Mouse (Mus musculus) kidney, adult 8-10 months (tissue): ENCODE data around the gene Aldh4a1.
A peak's percentile ranks its signal among the peaks of the same experiment; 100 is the strongest.

ENCODE experiments used
- DNase-seq, 2 experiments: peaks; one replicate each; pipeline ENCODE4 v3.0.0; 2022

Aldh4a1 gene

DNA sequence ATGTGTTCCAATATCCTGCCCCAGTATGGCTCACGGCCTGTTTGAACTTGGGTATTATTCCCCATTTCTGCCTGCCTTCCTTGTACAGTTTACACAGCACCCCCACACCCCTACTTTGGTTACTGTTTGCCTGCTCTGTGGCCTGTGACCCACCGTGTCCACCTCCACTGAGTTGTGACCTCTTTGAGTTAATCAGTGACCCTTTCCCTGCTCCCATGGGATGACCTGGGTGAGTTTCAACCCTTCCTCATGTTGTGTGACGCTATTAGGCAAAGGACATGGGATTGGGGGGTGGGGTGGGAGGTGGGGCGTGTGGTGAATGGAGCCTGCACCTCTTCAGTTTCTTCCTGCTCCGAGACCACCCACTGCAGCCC, 1.4 kb downstream of the Aldh4a1 start:
- peak; percentile 82 to 88 for DNase-seq

- DNase-seq = peak; percentile 86 to 89
Observed at GRCm38 (mm10) chr4:139624706-139625105, 2.0 kb downstream of the Aldh4a1 start.

- DNase-seq = no peak
Observed at GRCm38 (mm10) chr4:139627361-139627760, 4.7 kb downstream of the Aldh4a1 start.

GRCm38 (mm10) chr4:139630171-139630570, 7.5 kb downstream of the Aldh4a1 start:
- DNase-seq = peak; percentile 90 to 91

DNA sequence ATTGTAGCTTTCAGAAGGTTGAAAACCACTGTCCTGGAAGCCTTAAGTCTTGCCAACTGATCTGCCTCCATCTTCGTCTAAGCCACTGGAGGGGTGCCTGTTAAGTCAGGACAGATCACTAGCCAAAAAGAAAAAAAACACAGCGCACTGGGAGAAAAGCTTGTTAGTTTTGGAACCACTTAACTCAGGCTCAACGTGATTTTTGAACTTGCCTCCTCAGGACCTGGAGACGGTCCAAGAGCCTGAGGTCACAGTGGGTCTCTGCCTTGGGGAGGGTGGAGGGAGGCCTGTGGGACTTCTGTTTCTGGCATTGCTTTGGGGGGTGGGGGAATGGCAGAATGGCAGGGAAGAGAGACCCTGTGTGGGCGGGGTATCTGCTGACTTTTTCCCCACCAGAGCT, 8.5 kb downstream of the Aldh4a1 start:
- DNase-seq = peak; percentile 56 to 57

GRCm38 (mm10) chr4:139631569-139632253, 9.0 kb downstream of the Aldh4a1 start:
- DNase-seq = peak in 1 of 2 experiments; percentile 42

GRCm38 (mm10) chr4:139632254-139632580, 9.6 kb downstream of the Aldh4a1 start:
- peak; percentile 55 to 67 for DNase-seq

DNA sequence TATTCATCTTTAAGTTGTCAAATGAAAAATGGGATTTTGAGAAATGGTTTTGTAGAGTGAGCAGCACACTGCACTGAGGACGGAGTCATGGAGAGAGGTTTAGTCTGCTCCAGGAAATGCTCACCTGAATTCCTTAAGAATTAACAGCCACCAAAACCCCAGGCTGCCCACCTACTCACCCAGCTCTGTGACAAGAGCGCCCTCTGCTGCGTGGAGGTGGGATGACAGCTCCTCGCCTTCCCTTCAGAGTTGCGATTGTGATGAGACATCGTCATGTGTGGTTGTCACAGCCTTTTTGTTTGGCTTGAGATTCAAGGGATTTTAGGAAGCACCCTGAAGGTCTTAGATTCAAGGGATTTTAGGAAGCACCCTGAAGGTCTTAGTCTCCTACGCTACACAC, 13.7 kb downstream of the Aldh4a1 start:
- DNase-seq = peak in 1 of 2 experiments; percentile 62

DNA sequence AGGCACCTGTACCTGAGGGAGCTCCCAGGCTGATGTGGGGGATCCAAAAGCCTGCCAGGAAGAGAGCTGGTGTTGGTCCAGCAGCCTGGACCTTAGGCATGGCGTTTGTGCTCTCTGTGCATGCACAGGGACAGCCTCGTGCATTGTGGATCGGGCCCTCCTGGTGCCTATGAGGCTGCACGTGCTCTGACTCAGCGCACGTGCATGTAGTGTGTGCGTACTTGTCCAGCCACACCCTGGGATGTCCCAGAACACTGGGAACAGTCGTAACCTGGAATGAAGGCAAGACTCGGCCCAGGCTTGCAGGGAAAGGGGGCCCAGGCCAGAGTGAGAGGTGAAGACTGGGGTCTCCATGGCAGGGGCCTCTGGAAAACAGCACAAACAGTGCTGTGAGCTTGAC, 15.2 kb downstream of the Aldh4a1 start:
- no peak for DNase-seq

GRCm38 (mm10) chr4:139638356-139638755, 15.7 kb downstream of the Aldh4a1 start:
- DNase-seq = no peak

GRCm38 (mm10) chr4:139639801-139640200, 17.1 kb downstream of the Aldh4a1 start:
- peak in 1 of 2 experiments; percentile 62 for DNase-seq

GRCm38 (mm10) chr4:139640333-139640732, 17.7 kb downstream of the Aldh4a1 start:
- DNase-seq = no peak

GRCm38 (mm10) chr4:139640775-139641174, 18.1 kb downstream of the Aldh4a1 start:
- DNase-seq = no peak

- no peak for DNase-seq
Observed at GRCm38 (mm10) chr4:139641829-139642425, 19.3 kb downstream of the Aldh4a1 start.

DNA sequence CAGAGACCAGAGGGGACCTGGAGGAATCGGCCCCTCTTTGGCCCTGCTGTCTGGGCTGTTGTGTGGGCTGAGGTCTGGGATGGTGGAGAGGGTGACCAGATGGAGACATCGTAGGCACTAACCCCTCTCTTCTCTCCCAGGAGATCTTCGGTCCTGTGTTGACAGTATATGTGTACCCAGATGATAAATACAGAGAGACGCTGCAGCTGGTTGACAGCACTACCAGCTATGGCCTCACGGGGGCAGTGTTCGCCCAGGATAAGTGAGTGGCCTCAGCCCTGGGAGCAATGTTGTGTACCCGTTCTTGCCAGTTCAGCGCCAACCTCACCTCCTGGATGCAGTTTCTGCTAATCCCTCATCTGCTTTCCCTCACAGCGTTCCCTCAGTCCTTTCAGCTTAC, 21.3 kb downstream of the Aldh4a1 start:
- peak; percentile 55 to 78 for DNase-seq

DNA sequence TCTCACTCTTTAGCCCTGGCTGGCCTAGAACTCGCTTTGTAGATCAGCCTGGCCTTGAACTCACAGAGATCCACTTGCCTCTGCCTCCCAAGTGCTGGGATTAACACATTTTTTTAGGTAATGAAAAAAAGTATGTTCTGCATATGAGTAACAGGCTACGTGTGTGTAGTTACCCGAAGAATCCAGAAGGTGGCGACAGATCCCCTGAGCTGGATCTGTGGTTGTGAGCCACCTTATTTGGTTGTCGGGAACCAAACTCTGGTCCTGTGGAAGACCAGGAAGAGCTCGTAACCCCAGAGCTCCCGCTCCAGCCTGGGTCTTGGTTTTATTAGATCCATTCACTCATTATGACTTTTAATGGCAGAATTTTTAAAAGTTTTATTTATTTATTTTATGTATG, 24.2 kb downstream of the Aldh4a1 start:
- DNase-seq = no peak

DNA sequence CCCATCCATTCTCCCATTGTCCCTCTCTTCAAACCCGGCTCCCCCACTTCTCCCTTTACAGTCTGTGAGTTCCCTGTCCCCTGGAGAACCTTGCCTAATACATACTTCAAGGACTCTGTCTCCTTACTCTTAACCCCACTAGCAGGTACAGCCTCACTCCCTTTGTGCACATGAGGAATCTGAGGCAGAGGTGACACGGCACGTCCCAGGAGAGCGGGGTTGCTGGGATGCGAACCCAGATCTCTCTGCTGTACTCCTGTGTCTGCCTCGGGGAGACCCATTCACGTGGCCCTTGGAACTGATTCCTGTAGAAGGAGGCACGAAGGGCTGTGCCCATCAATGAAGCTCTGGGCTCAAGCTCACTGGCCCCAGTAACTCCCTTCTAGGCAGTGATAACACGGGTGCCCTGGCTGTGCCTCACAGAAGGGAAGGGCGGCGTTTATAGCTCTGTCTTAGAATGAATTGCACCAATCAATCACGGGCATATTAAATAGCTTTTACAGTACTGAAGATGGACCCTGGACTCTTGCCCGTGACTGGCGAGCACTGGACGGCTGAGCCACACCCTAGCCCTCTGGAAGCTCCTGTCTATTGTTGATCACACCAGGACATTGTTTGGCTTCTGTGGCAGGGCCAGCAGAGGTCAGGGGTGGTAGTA, 27.5 kb downstream of the Aldh4a1 start:
- DNase-seq = no peak

DNA sequence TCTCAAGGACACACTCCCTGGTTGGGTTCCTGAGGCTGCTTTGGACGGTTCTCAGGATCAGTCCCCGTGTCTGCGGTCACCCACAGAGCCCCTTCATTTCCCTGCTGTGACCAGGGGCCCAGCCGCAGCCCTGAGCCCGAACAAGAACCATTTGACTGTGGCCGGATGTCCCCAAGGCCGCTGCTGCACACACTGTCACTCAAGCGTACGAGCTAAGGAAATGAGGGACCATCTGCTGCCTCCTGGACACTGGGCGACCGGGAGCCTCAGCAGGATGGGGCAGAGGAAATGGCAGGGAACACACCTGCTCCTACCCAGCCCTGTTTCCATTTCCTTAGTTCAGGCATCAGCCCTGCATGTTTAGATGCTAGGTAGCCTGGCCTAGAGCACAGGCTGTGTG, 28.2 kb downstream of the Aldh4a1 start:
- no peak for DNase-seq

DNA sequence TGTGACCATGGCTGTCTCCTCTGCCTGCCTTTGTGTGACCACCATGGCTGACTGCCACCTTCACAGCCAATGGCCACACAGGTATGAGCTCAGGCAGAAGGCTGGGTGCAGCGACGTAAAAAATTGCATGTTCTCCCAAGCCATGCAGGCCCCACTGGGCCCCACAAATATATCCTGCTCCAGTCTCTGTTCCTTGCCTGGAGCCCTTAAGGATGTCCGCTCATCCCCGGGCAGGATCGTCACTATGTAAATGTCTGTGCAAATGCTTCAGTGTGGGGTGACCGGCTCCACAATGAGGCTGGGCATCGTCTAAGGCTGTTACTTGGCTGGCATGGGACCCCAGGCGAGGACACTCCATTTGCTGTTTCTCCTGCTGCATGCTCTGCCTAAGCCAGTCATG, 30.6 kb downstream of the Aldh4a1 start, which contains the start of gene Tas1r2:
Gene Tas1r2, plus strand, starts transcription at position 301 of the 400 bp plus-strand sequence.
- DNase-seq = no peak

DNA sequence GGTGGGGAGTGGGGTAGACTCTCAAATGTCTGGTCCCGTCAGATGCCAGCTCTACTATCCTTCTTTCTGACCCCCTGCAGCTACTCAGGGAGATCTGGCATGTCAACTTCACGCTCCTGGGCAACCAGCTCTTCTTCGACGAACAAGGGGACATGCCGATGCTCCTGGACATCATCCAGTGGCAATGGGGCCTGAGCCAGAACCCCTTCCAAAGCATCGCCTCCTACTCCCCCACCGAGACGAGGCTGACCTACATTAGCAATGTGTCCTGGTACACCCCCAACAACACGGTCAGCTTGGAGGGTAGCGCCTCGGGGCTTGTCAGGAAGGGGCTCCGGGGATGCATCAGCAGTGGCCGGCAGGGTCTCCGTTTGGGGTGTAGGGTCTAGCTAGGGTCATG, 39.2 kb downstream of the Aldh4a1 start:
- no peak for DNase-seq

- peak; percentile 25 to 72 for DNase-seq
Observed at GRCm38 (mm10) chr4:139667632-139668031, 45.0 kb downstream of the Aldh4a1 start.

GRCm38 (mm10) chr4:139669847-139670246, 47.2 kb downstream of the Aldh4a1 start:
- DNase-seq = peak; percentile 33 to 68

- DNase-seq = no peak
Observed at GRCm38 (mm10) chr4:139675696-139676095, 53.0 kb downstream of the Aldh4a1 start.
